Mouse (Mus musculus): ENCODE results near the gene Ptp4a2. TPM values are rescaled to one million over a fixed set of nuclear protein-coding genes. Genes with fewer than 3 reads are reported as not detected.
A peak's percentile ranks its signal among the peaks of the same experiment; 100 is the strongest.

Gene Ptp4a2
- polyA plus RNA-seq, 1 experiment from 2014 or later = 311 TPM

GRCm38 (mm10) chr4:129783506-129783905 lies 27.5 kb upstream of the Ptp4a2 start:
- H3K4me3 ChIP-seq (replicated peaks) = no peak overlapping the region
- H3K9ac ChIP-seq = no peak overlapping the region
- H3K4me1 ChIP-seq = peaks cover 19% of the 10 kb centered on the region
- WGBS = 82% methylated on average over 5 of the region's 5 CpGs
- H3K27me3 ChIP-seq = no peaks in the 10 kb centered on the region
- H3K9me3 ChIP-seq (replicated peaks) = no peaks in the 10 kb centered on the region
- H3K4me2 ChIP-seq = no peak overlapping the region
- H3K36me3 ChIP-seq = no peaks in the 10 kb centered on the region
- no peak for ATAC-seq (replicated peaks; ENCODE audit: low FRiP score)
- no peak overlapping the region for H3K27ac ChIP-seq

- H3K27ac ChIP-seq = no peak overlapping the region
- no peak overlapping the region for H3K4me2 ChIP-seq
- no peak overlapping the region for H3K4me3 ChIP-seq (replicated peaks)
- H3K9me3 ChIP-seq (replicated peaks) = no peaks in the 10 kb centered on the region
- no peak for ATAC-seq (replicated peaks; ENCODE audit: low FRiP score)
- no peaks in the 10 kb centered on the region for H3K36me3 ChIP-seq
- H3K9ac ChIP-seq = no peak overlapping the region
- H3K4me1 ChIP-seq = peaks cover 25% of the 10 kb centered on the region
- 1% methylated on average over 4 of the region's 4 CpGs for WGBS
- H3K27me3 ChIP-seq = no peaks in the 10 kb centered on the region
These were observed 25.8 kb upstream of the Ptp4a2 start for GRCm38 (mm10) chr4:129785178-129785577.

- H3K4me2 ChIP-seq = no peak overlapping the region; the same call in 1 of the 2 replicates
- no peaks in the 10 kb centered on the region for H3K9me3 ChIP-seq (replicated peaks)
- H3K36me3 ChIP-seq = no peaks in the 10 kb centered on the region
- no peak overlapping the region for H3K4me3 ChIP-seq (replicated peaks)
- peak overlapping the region; percentile 37; the same call in 1 of the 2 replicates for H3K27ac ChIP-seq
- no peaks in the 10 kb centered on the region for H3K27me3 ChIP-seq
- ATAC-seq (replicated peaks; ENCODE audit: low FRiP score) = no peak
- WGBS = 13% methylated on average over 8 of the region's 8 CpGs
- H3K9ac ChIP-seq = no peak overlapping the region
- peaks cover 19% of the 10 kb centered on the region for H3K4me1 ChIP-seq
These were observed 22.3 kb upstream of the Ptp4a2 start for GRCm38 (mm10) chr4:129788693-129789092.

GRCm38 (mm10) chr4:129789635-129790034 lies 21.4 kb upstream of the Ptp4a2 start:
- H3K9me3 ChIP-seq (replicated peaks) = no peaks in the 10 kb centered on the region
- H3K27ac ChIP-seq = no peak overlapping the region
- peaks cover 28% of the 10 kb centered on the region for H3K4me1 ChIP-seq
- H3K36me3 ChIP-seq = no peaks in the 10 kb centered on the region
- no peaks in the 10 kb centered on the region for H3K27me3 ChIP-seq
- no peak overlapping the region for H3K9ac ChIP-seq
- ATAC-seq (replicated peaks; ENCODE audit: low FRiP score) = no peak
- 86% methylated on average over 2 of the region's 2 CpGs for WGBS
- no peak overlapping the region for H3K4me3 ChIP-seq (replicated peaks)
- H3K4me2 ChIP-seq = no peak overlapping the region

GRCm38 (mm10) chr4:129790475-129790874 lies 20.5 kb upstream of the Ptp4a2 start:
- WGBS = 42% methylated on average over 3 of the region's 3 CpGs
- H3K9me3 ChIP-seq (replicated peaks) = no peaks in the 10 kb centered on the region
- no peak overlapping the region for H3K27ac ChIP-seq
- no peaks in the 10 kb centered on the region for H3K27me3 ChIP-seq
- H3K4me3 ChIP-seq (replicated peaks) = no peak overlapping the region
- no peak for ATAC-seq (replicated peaks; ENCODE audit: low FRiP score)
- no peaks in the 10 kb centered on the region for H3K36me3 ChIP-seq
- no peak overlapping the region for H3K4me2 ChIP-seq
- no peak overlapping the region for H3K9ac ChIP-seq
- H3K4me1 ChIP-seq = peaks cover 37% of the 10 kb centered on the region

GRCm38 (mm10) chr4:129791399-129791798 lies 19.6 kb upstream of the Ptp4a2 start:
- WGBS = 16% methylated on average over 1 of the region's 1 CpGs
- Histone ChIP-seq H3K27ac (no peak overlapping the region), H3K27me3 (no peaks in the 10 kb centered on the region), H3K9ac (no peak overlapping the region), H3K4me2 (no peak overlapping the region), H3K9me3 (replicated peaks) (no peaks in the 10 kb centered on the region), H3K4me3 (replicated peaks) (no peak overlapping the region), H3K36me3 (no peaks in the 10 kb centered on the region), H3K4me1 (peaks cover 46% of the 10 kb centered on the region)
- ATAC-seq (replicated peaks; ENCODE audit: low FRiP score) = no peak

GRCm38 (mm10) chr4:129792666-129793202 lies 18.3 kb upstream of the Ptp4a2 start:
- H3K4me2 ChIP-seq = no peak overlapping the region
- no peaks in the 10 kb centered on the region for H3K9me3 ChIP-seq (replicated peaks)
- ATAC-seq (replicated peaks; ENCODE audit: low FRiP score) = no peak
- no peak overlapping the region for H3K27ac ChIP-seq
- 92% methylated on average over 7 of the region's 7 CpGs for WGBS
- H3K4me3 ChIP-seq (replicated peaks) = no peak overlapping the region
- H3K9ac ChIP-seq = no peak overlapping the region
- H3K36me3 ChIP-seq = no peaks in the 10 kb centered on the region
- H3K27me3 ChIP-seq = no peaks in the 10 kb centered on the region
- peaks cover 47% of the 10 kb centered on the region for H3K4me1 ChIP-seq

GRCm38 (mm10) chr4:129793713-129794329 lies 17.2 kb upstream of the Ptp4a2 start:
- no peaks in the 10 kb centered on the region for H3K9me3 ChIP-seq (replicated peaks)
- H3K4me1 ChIP-seq = peaks cover 49% of the 10 kb centered on the region
- no peak overlapping the region for H3K4me3 ChIP-seq (replicated peaks)
- no peak for ATAC-seq (replicated peaks; ENCODE audit: low FRiP score)
- no peak overlapping the region for H3K9ac ChIP-seq
- H3K4me2 ChIP-seq = no peak overlapping the region
- WGBS = 59% methylated on average over 5 of the region's 5 CpGs
- H3K27ac ChIP-seq = peak overlapping the region; percentile 93; the same call in 1 of the 2 replicates
- H3K36me3 ChIP-seq = no peaks in the 10 kb centered on the region
- H3K27me3 ChIP-seq = no peaks in the 10 kb centered on the region

- Histone ChIP-seq H3K4me1 (peaks cover 46% of the 10 kb centered on the region), H3K9ac (peak overlapping the region; percentile 34; the same call in 1 of the 2 replicates), H3K4me2 (peak overlapping the region; percentile 51), H3K9me3 (replicated peaks) (no peaks in the 10 kb centered on the region), H3K27ac (peak overlapping the region; percentile 93), H3K4me3 (replicated peaks) (peak overlapping the region; percentile 17), H3K27me3 (no peaks in the 10 kb centered on the region), H3K36me3 (no peaks in the 10 kb centered on the region)
- WGBS = 4% methylated on average over 17 of the region's 17 CpGs
- peak; percentile 89 for ATAC-seq (replicated peaks; ENCODE audit: low FRiP score)
These were observed 15.7 kb upstream of the Ptp4a2 start for GRCm38 (mm10) chr4:129795151-129795860.

- Histone ChIP-seq H3K27me3 (no peaks in the 10 kb centered on the region), H3K4me3 (replicated peaks) (peak overlapping the region; percentile 17), H3K9ac (peak overlapping the region; percentile 34; the same call in 1 of the 2 replicates), H3K9me3 (replicated peaks) (no peaks in the 10 kb centered on the region), H3K4me2 (peak overlapping the region; percentile 51), H3K36me3 (no peaks in the 10 kb centered on the region), H3K27ac (peak overlapping the region; percentile 93), H3K4me1 (peaks cover 45% of the 10 kb centered on the region)
- ATAC-seq (replicated peaks; ENCODE audit: low FRiP score) = no peak
- WGBS = 19% methylated on average over 8 of the region's 8 CpGs
These were observed 15.2 kb upstream of the Ptp4a2 start for GRCm38 (mm10) chr4:129795861-129796260.

- Histone ChIP-seq H3K27me3 (no peaks in the 10 kb centered on the region), H3K9me3 (replicated peaks) (no peaks in the 10 kb centered on the region), H3K4me3 (replicated peaks) (no peak overlapping the region), H3K4me2 (no peak overlapping the region), H3K4me1 (peaks cover 42% of the 10 kb centered on the region), H3K9ac (no peak overlapping the region), H3K36me3 (no peaks in the 10 kb centered on the region), H3K27ac (0 out of 2 replicates have a peak overlapping the region, but pooled peaks have one; percentile 7)
- WGBS = 45% methylated on average over 5 of the region's 5 CpGs
- no peak for ATAC-seq (replicated peaks; ENCODE audit: low FRiP score)
These were observed 13.0 kb upstream of the Ptp4a2 start for GRCm38 (mm10) chr4:129797985-129798384.

- no peak overlapping the region for H3K27ac ChIP-seq
- H3K4me3 ChIP-seq (replicated peaks) = no peak overlapping the region
- H3K9me3 ChIP-seq (replicated peaks) = no peaks in the 10 kb centered on the region
- H3K27me3 ChIP-seq = no peaks in the 10 kb centered on the region
- 66% methylated on average over 1 of the region's 1 CpGs for WGBS
- no peak overlapping the region for H3K4me2 ChIP-seq
- no peak for ATAC-seq (replicated peaks; ENCODE audit: low FRiP score)
- no peak overlapping the region for H3K9ac ChIP-seq
- peaks cover 2% of the 10 kb centered on the region for H3K4me1 ChIP-seq
- no peaks in the 10 kb centered on the region for H3K36me3 ChIP-seq
These were observed 7.7 kb upstream of the Ptp4a2 start for GRCm38 (mm10) chr4:129803368-129803767.
